Mouse (Mus musculus) CH12.LX (cell line): Measurements from ENCODE around the gene Traf4.
A peak's percentile ranks its signal among the peaks of the same experiment; 100 is the strongest.

Experiments
- BHLHE40 ChIP-seq: IDR thresholded peaks from 2 replicates; pipeline ENCODE4 v1.6.1; 2011; ENCODE audit warnings: mild to moderate bottlenecking, low read depth, low read length, improper control_type of control experiment
- CHD1 ChIP-seq: IDR thresholded peaks from 2 replicates; pipeline ENCODE4 v1.6.1; 2012; ENCODE audit warnings: low read depth, low read length, improper control_type of control experiment, inconsistent platforms
- CTCF ChIP-seq, 2 experiments: IDR thresholded peaks in 1 of 2; conservative IDR thresholded peaks in 1 of 2; 2 replicates each; pipeline ENCODE4 v1.5.1; 2011 to 2012; ENCODE audit warnings: low read depth in 2 of 2, low read length in 2 of 2, improper control_type of control experiment in 1 of 2, inconsistent platforms in 1 of 2, mild to moderate bottlenecking in 1 of 2, moderate library complexity in 1 of 2
- E2F4 ChIP-seq: IDR thresholded peaks from 2 replicates; pipeline ENCODE4 v1.6.1; 2011; ENCODE audit warnings: low read depth, low read length, improper control_type of control experiment; ENCODE audit not compliant: insufficient replicate concordance
- EP300 ChIP-seq: IDR thresholded peaks from 2 replicates; pipeline ENCODE4 v1.6.1; 2011; ENCODE audit warnings: low read length, improper control_type of control experiment
- ETS1 ChIP-seq: conservative IDR thresholded peaks from 2 replicates; pipeline ENCODE4 v1.6.1; 2012; ENCODE audit warnings: low read depth, mild to moderate bottlenecking, inconsistent platforms, low read length, improper control_type of control experiment, moderate library complexity
- HCFC1 ChIP-seq: IDR thresholded peaks from 2 replicates; pipeline ENCODE4 v1.6.1; 2012; ENCODE audit warnings: low read depth, mild to moderate bottlenecking, inconsistent platforms, low read length, improper control_type of control experiment
- JUND ChIP-seq: conservative IDR thresholded peaks from 2 replicates; pipeline ENCODE4 v1.6.1; 2011; ENCODE audit warnings: low read depth, low read length, improper control_type of control experiment
- POLR2A ChIP-seq: IDR thresholded peaks from 2 replicates; pipeline ENCODE4 v1.6.1; 2011; ENCODE audit warnings: low read depth, mild to moderate bottlenecking, improper control_type of control experiment, low read length
- RAD21 ChIP-seq: IDR thresholded peaks from 2 replicates; pipeline ENCODE4 v1.6.1; 2011; ENCODE audit warnings: low read depth, mild to moderate bottlenecking, low read length, improper control_type of control experiment, moderate library complexity
- SIN3A ChIP-seq: IDR thresholded peaks from 2 replicates; pipeline ENCODE4 v1.6.1; 2012; ENCODE audit warnings: low read length, improper control_type of control experiment, inconsistent platforms
- SMC3 ChIP-seq: IDR thresholded peaks from 2 replicates; pipeline ENCODE4 v1.6.1; 2011; ENCODE audit warnings: low read depth, low read length, improper control_type of control experiment
- USF2 ChIP-seq: conservative IDR thresholded peaks from 2 replicates; pipeline ENCODE4 v1.6.1; 2011; ENCODE audit warnings: low read depth, low read length, improper control_type of control experiment
- ZKSCAN1 ChIP-seq: IDR thresholded peaks from 2 replicates; pipeline ENCODE4 v1.6.1; 2012; ENCODE audit warnings: low read depth, inconsistent platforms, low read length, improper control_type of control experiment, borderline replicate concordance

DNA sequence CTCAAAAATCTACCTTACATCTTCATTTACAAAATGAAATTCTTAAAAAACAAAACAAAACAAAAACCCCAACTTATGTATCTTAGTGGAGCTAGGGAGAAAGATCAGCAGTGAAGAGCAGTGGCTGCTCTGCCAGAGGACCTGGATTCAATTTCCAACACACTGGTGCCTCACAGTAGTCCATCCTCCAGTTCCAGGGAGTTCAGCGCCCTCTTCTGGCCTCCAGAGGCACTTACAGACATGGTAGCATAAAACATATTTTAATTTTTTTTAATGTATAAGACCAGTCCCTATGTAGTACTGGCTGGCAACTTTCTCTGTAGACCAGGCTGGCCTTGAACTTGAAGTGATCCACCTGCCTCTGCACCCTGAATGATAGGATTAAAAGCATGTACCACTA, 14.2 kb downstream of the Traf4 start:
- TF ChIP-seq ZKSCAN1 (no peak), USF2 (no peak), SMC3 (peak; percentile 63), HCFC1 (no peak), E2F4 (no peak), POLR2A (no peak), EP300 (no peak), CTCF (conservative IDR thresholded peaks at IDR 0.05 in 1 of 2, IDR thresholded peaks at IDR 0.05 in 1 of 2; ENCODE audit: low read depth in 2 of 2, low read length in 2 of 2) (peak; percentile 55 to 78; a peak in 3 of 4 replicates), JUND (no peak), RAD21 (peak; percentile 68), CHD1 (no peak), ETS1 (no peak), BHLHE40 (no peak), SIN3A (no peak)
